Mouse (Mus musculus): ENCODE data around the gene Scn11a.

DNA sequence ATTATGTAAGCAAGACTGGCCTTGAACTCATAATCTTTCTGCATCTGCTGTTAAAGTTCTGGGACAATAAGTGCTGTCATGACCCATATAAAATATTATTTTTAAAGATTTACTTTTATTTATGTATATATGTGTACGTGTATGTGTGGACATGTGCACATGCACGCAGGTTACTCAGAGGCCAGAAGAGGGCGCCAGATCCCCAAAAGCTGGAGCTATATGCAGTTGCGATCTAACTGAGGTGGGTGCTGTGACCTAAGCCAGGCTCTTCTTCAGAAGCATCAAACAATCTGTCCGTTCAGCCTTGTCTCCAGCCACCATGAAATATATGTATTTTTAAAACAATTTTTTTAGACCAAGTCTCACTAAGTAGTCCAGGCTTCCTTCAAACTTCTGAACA lies 11.6 kb downstream of the Scn11a start:
- TF ChIP-seq CTCF (IDR thresholded peaks at IDR 0.05; ENCODE audit: control insufficient read depth, insufficient read depth, insufficient read length) (no peak), MYOG (IDR thresholded peaks at IDR 0.05; ENCODE audit: control insufficient read depth, extremely low read depth, insufficient read length) (no peak), USF1 (IDR thresholded peaks at IDR 0.05; ENCODE audit: low read depth) (no peak), CEBPB (IDR thresholded peaks at IDR 0.05; ENCODE audit: low read depth) (no peak), MAX (IDR thresholded peaks at IDR 0.05) (no peak), MYOD1 (IDR thresholded peaks at IDR 0.05; ENCODE audit: control insufficient read depth, insufficient read length, low read depth) (no peak)
